Mouse (Mus musculus) thymus, adult 2 months (tissue): ENCODE data around the gene Gm10160.

Experiments used
- CTCF ChIP-seq: fragments of 200-500 bp; IDR thresholded peaks from 2 replicates; pipeline ENCODE4 v1.5.1; 2012; ENCODE audit warnings: mild to moderate bottlenecking, control low read depth, low read length, moderate library complexity, borderline replicate concordance; ENCODE audit not compliant: control insufficient read depth, poor library complexity, insufficient read depth; ENCODE audit errors: extremely low read depth
- POLR2A ChIP-seq: fragments of 200-500 bp; IDR thresholded peaks from 2 replicates; pipeline ENCODE4 v1.6.1; 2012; ENCODE audit warnings: mild to moderate bottlenecking, low read length, control low read depth, moderate library complexity; ENCODE audit not compliant: control insufficient read depth, poor library complexity, insufficient read depth; ENCODE audit errors: extremely low read depth

DNA sequence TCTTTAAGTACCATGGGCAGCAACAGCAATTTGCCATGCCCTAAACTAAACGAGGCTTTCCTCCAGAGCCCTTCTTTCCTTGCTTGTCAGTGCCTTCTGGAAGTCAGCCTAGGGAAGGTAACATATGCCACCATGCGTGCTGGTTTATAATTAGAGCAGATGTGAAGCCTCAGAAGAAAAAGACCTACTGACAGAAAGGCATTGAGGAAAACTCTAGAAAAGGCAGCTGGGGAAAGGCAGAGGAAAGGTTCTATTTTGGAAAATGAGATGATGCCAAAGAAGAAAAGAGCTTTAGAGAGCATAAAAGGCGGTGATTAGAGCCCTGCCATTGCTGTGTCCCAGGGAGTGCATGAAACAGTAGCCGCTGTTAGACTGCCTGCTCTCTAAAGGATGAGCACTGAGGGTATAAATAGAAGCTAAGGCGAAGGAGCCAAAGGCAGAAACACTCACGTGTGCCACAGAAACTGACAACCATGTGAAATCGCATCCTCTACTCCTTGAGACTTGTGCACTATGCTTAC lies 14.9 kb downstream of the Gm10160 start:
- no peak for TF ChIP-seq CTCF
- no peak for TF ChIP-seq POLR2A
